Mouse (Mus musculus): Measurements from ENCODE around the gene Dnajc28. TPM values are rescaled to one million over a fixed set of nuclear protein-coding genes. Genes with fewer than 3 reads are reported as not detected.
"Not testable (repeated sequence)": the region's sequence is repeated elsewhere in the genome, so short reads cannot be mapped to it uniquely, and the experiment has no call there.

The Dnajc28 gene
- polyA plus RNA-seq, 1 experiment from 2014 or later = 6.4 TPM

DNA sequence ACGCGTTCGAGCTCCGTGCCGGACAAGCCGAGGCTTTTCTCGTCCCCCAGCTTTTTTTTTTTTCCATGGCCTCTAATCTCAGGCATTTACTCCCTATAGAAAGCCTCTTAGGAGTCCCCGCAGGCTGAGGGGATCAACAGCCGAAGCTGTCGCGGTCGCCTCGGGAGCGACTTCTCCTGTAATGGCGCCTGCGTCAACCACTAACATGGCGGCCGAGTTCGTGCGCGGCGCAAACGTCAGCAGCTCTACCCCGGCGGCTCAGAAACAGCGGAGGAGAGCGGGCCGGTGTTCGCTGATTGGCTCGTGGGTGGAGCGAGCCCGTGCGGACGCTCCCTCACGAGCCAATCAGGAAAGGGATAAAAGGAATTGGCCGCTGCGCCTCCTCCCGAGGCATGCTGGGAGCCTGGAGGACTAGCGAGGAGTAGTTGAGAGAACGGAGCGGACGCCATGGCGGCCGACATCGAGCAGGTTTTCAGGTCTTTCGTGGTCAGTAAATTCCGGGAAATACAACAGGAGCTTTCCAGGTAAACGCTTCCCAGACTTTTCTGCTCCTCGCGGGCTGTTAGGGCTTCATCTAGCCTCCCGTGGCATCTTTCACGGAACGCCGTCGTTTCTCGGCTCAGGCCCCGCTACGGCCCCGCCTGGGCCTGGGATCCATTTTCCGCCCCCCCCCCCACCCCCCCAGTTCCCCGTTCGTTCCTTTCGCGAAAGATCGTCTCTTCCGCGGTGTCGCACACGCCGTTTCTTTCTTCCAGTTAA, 28.8 kb upstream of the Dnajc28 start, which contains the start of gene Son:
TSS of gene Son (plus strand) at position 46 of the 759 bp plus-strand sequence.
- H3K27me3 ChIP-seq (replicated peaks) = no peaks in the 10 kb centered on the region
- peak within 1 kb of the TSS; percentile 90 for H3K27ac ChIP-seq
- H3K9ac ChIP-seq = peak within 1 kb of the TSS; percentile 86
- peaks cover 12% of the 10 kb centered on the region for H3K4me1 ChIP-seq
- under 1% methylated on average over 69 of the region's 70 CpGs for WGBS
- peak; percentile 98 for ATAC-seq (ENCODE audit: low FRiP score, low read depth)
- peaks cover 12% of the 10 kb centered on the region for H3K36me3 ChIP-seq
- peak within 1 kb of the TSS; percentile 84 for H3K4me2 ChIP-seq (replicated peaks)
- H3K4me3 ChIP-seq = peak within 1 kb of the TSS; percentile 66
- H3K9me3 ChIP-seq = no peaks in the 10 kb centered on the region

DNA sequence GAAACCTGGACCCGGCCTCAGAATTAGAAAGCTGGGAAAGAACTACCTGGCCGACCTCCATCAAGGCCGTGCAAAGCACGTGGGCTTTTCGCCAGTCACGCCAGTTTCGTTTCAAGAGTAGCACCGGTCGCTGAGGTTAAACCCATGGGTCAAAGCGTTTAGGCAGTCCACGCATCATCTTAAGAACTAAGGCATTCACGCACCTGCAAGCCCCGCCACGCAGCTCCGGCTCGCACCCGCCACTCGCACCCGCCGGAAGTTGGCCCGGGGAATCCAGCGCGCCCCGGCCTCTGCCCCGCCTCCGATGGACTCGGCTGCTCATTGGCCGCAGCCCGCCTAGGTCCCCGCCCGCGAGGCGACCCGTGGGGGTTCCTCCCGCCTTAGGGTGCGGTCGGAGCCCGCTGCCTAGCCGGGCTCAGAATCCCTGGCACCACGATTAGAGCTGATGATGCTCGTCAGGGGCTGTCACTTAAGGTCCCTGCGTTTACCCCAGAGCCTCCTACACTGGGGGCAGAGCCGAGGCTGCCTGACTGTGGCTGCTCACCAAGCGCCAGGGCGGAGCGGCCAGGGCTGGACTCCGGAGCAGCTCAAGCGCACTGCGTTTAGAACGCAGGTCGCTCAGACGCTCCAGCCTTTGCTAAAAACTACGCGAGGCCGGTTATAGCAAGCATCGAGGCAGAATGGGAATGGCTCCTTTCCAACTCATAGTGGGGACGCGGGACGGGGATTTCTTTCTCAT, 28.0 kb upstream of the Dnajc28 start, which contains the start of gene Gart:
TSS of gene Gart (minus strand) at position 272 of the 739 bp plus-strand sequence.
- Histone ChIP-seq H3K27me3 (replicated peaks) (no peaks in the 10 kb centered on the region), H3K36me3 (peaks cover 4% of the 10 kb centered on the region), H3K4me1 (peaks cover 12% of the 10 kb centered on the region), H3K9me3 (no peaks in the 10 kb centered on the region), H3K27ac (peak within 1 kb of the TSS; percentile 90), H3K4me2 (replicated peaks) (peak within 1 kb of the TSS; percentile 84), H3K4me3 (peak within 1 kb of the TSS; percentile 66), H3K9ac (peak within 1 kb of the TSS; percentile 86)
- WGBS = under 1% methylated on average over 59 of the region's 59 CpGs
- peak; percentile 86 for ATAC-seq (ENCODE audit: low FRiP score, low read depth)

DNA sequence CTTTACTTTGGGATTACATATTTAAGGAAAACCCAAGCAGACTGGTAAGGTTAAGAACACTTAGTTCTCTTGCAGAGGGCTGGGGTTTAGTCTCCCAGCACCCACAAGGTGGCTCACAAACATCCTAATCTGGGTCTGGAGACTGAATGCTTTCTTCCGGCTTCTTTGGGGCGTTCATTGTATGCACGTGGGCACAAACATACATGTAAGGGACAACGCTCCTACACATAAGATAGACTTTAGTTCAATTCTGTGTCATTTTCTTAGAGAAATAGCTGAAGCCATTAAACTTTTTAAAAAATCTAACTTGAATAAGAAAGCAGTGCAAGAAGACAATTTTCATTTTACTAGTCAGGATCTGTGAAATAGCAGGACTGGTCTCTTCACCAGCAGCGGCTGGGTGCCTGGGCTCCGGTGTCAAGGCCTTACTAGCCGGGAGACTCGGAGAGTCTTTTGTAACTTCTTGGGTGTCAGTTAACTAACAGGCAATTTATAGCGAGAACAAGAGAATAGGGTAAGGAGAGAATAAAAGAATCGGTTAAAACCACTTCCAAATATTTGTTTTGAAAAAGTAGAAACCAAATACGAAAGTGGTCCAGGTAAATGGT, 27.3 kb upstream of the Dnajc28 start:
- H3K9ac ChIP-seq = peak overlapping the region; percentile 68
- H3K4me1 ChIP-seq = peaks cover 12% of the 10 kb centered on the region
- no peaks in the 10 kb centered on the region for H3K9me3 ChIP-seq
- no peak for ATAC-seq (ENCODE audit: low FRiP score, low read depth)
- H3K27me3 ChIP-seq (replicated peaks) = no peaks in the 10 kb centered on the region
- under 1% methylated on average over 11 of the region's 11 CpGs for WGBS
- peak overlapping the region; percentile 84 for H3K4me2 ChIP-seq (replicated peaks)
- peak overlapping the region; percentile 66 for H3K4me3 ChIP-seq
- no peak overlapping the region for H3K27ac ChIP-seq
- peaks cover 11% of the 10 kb centered on the region for H3K36me3 ChIP-seq

DNA sequence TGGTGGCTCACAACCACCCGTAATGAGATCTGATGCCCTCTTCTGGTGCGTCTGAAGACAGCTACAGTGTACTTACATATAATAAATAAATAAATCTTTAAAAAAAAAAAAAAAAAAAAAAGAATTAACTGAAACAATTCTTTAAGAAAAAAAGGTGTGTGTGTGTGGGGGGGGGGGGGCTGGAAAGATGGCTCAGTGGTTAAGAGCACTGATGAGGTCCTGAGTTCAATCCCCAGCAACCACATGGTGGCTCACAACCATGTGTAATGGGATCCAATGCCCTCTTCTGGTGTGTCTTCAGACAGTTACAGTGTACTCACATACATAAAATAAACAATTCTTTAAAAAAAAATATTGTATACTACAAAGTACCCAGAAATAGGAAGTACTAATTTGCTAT, 26.6 kb upstream of the Dnajc28 start:
- H3K9me3 ChIP-seq; H3K27ac ChIP-seq; H3K9ac ChIP-seq; ATAC-seq (ENCODE audit: low FRiP score, low read depth); H3K4me3 ChIP-seq; H3K4me2 ChIP-seq (replicated peaks); H3K27me3 ChIP-seq (replicated peaks): not testable (repeated sequence)
- peaks cover 13% of the 10 kb centered on the region for H3K36me3 ChIP-seq
- WGBS = 100% methylated on average over 1 of the region's 2 CpGs
- peaks cover 12% of the 10 kb centered on the region for H3K4me1 ChIP-seq

DNA sequence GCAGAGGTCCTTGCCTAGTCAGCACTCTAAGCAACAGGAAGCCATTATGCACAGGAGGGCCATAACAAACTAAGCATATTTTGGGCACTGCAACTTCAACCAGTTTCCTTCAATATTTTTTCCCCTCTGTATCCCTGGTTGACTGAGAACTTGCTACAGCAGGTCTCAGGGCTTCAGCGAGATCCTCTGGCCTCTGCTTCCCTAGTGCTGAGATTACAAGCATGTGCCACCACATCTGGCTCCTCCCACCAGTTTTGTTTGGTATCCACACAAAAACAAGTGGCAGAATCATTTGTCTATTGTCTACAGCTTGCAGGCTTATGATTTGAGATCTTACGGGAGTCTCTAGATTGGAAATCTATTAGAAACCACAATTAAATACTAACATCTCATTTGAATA, 26.1 kb upstream of the Dnajc28 start:
- Histone ChIP-seq H3K27me3 (replicated peaks) (no peaks in the 10 kb centered on the region), H3K4me1 (peaks cover 9% of the 10 kb centered on the region), H3K9ac (no peak overlapping the region), H3K36me3 (peaks cover 18% of the 10 kb centered on the region), H3K4me3 (no peak overlapping the region), H3K4me2 (replicated peaks) (no peak overlapping the region), H3K9me3 (no peaks in the 10 kb centered on the region), H3K27ac (no peak overlapping the region)
- no peak for ATAC-seq (ENCODE audit: low FRiP score, low read depth)
- WGBS = 85% methylated on average over 2 of the region's 2 CpGs

DNA sequence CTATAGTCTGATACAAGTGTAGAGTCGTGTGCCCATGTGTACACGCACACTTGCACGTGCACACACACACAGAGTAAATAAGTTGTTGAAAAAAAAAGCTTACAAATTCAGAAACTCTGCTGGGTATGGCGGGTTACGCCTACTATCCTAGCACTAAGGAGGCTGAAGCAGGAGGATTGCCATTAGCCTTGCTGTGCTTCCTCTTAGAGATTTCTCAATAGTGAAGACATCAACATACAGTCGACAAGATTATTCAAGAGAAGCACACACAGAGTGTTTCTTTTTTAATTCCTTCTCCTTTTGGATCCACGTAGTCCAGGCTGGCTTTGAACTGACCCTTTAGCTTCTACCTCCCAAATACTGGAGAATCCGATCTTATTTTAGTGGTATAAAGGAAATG, 21.3 kb upstream of the Dnajc28 start:
- Histone ChIP-seq H3K36me3 (peaks cover 63% of the 10 kb centered on the region), H3K27me3 (replicated peaks) (no peaks in the 10 kb centered on the region), H3K4me2 (replicated peaks) (no peak overlapping the region), H3K27ac (no peak overlapping the region), H3K4me1 (no peaks in the 10 kb centered on the region), H3K9me3 (no peaks in the 10 kb centered on the region), H3K4me3 (no peak overlapping the region), H3K9ac (no peak overlapping the region)
- WGBS = 96% methylated on average over 8 of the region's 8 CpGs
- no peak for ATAC-seq (ENCODE audit: low FRiP score, low read depth)

DNA sequence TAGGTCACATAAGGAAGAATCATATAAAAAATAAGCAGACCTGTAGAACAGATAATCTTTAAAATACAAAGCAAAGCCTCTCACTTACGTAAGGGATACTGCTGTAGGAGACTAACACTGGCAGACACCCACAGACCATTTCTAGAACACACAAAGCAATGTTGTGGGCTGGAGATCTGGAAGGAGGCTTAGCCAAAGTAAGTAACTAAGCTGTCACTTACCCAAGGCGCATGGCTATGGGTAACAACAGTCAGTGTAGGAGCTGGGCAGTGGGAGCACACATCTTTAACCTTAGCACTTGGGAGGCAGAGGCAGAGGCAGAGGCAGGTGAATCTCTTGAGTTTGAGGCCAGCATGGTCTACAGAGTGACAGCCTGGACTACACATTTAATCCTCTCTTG, 20.8 kb upstream of the Dnajc28 start:
- Histone ChIP-seq H3K4me1 (no peaks in the 10 kb centered on the region), H3K36me3 (peaks cover 66% of the 10 kb centered on the region)
- ATAC-seq (ENCODE audit: low FRiP score, low read depth) = no peak

DNA sequence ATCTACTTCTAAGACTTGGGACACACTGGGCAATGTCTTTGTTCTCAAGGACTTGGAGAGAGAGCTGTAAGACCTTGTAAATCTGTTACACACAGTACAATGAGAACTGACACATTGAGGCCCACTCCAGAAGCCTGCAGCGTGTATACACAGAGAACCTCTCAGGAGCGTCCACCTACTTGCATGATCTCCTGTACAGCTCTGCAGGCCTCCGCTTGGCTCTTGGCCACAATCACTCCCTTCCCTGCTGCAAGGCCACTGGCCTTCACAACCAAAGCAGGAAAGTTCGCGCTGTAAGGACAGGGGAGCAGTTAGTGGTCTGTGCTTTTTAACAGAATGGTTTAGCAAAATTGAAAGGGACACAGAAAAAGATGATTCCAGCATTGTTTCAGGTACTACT, 20.3 kb upstream of the Dnajc28 start:
- Histone ChIP-seq H3K4me1 (no peaks in the 10 kb centered on the region), H3K9me3 (no peaks in the 10 kb centered on the region), H3K27ac (no peak overlapping the region), H3K36me3 (peaks cover 71% of the 10 kb centered on the region), H3K4me2 (replicated peaks) (no peak overlapping the region), H3K4me3 (no peak overlapping the region), H3K9ac (no peak overlapping the region), H3K27me3 (replicated peaks) (no peaks in the 10 kb centered on the region)
- 95% methylated on average over 5 of the region's 5 CpGs for WGBS
- ATAC-seq (ENCODE audit: low FRiP score, low read depth) = no peak

More for the DNA sequence above, 20.8 kb upstream of the Dnajc28 start:
- Histone ChIP-seq H3K4me3 (no peak overlapping the region), H3K9me3 (no peaks in the 10 kb centered on the region), H3K27ac (no peak overlapping the region), H3K27me3 (replicated peaks) (no peaks in the 10 kb centered on the region), H3K4me2 (replicated peaks) (no peak overlapping the region), H3K9ac (no peak overlapping the region)
- 98% methylated on average over 2 of the region's 2 CpGs for WGBS

DNA sequence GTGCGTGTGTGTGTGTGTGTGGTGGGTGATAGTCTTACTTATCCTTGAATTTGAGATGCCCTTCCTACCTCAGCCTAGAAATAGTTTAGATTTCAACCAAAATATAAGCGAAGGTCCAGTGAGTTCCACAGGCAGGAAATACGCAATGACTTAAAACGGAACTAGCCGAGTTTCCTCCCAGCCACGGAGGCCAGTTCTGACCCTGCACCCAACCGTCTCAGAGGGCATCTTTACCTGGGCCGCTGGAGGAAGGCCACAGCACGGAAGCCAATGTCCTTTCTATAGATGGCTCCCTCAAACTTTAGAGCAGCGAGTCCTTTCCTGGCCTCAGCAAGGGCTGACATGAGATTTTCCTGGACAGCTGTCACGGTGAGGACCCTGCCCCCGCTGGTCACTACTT, 14.8 kb upstream of the Dnajc28 start:
- ATAC-seq (ENCODE audit: low FRiP score, low read depth) = no peak
- H3K36me3 ChIP-seq = peaks cover 81% of the 10 kb centered on the region
- H3K4me3 ChIP-seq = no peak overlapping the region
- 92% methylated on average over 12 of the region's 12 CpGs for WGBS
- no peaks in the 10 kb centered on the region for H3K27me3 ChIP-seq (replicated peaks)
- H3K9ac ChIP-seq = no peak overlapping the region
- H3K9me3 ChIP-seq = no peaks in the 10 kb centered on the region
- no peak overlapping the region for H3K27ac ChIP-seq
- no peak overlapping the region for H3K4me2 ChIP-seq (replicated peaks)
- H3K4me1 ChIP-seq = no peaks in the 10 kb centered on the region

DNA sequence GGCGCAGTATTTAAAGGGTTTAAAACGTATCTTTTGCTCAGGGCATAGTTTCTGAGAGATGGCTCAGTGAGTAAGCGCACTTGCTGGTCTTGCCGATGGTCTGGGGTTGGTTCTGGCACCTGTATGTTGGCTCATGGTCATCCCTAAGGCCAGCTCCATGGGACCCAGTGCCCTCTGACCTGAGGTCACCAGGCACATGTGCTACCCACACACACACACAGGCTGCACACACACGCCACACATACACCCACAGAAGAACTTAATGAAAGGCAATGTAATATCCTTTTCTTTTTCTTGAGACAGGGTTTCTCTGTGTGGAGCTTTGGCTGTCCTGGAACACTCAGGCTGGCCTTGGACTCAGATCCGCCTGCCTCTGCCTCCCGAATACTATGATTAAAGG, 14.1 kb upstream of the Dnajc28 start:
- Histone ChIP-seq H3K9ac (no peak overlapping the region), H3K27ac (no peak overlapping the region), H3K4me2 (replicated peaks) (no peak overlapping the region), H3K27me3 (replicated peaks) (no peaks in the 10 kb centered on the region), H3K4me1 (no peaks in the 10 kb centered on the region), H3K9me3 (no peaks in the 10 kb centered on the region), H3K4me3 (no peak overlapping the region), H3K36me3 (peaks cover 81% of the 10 kb centered on the region)
- 94% methylated on average over 7 of the region's 7 CpGs for WGBS
- no peak for ATAC-seq (ENCODE audit: low FRiP score, low read depth)

DNA sequence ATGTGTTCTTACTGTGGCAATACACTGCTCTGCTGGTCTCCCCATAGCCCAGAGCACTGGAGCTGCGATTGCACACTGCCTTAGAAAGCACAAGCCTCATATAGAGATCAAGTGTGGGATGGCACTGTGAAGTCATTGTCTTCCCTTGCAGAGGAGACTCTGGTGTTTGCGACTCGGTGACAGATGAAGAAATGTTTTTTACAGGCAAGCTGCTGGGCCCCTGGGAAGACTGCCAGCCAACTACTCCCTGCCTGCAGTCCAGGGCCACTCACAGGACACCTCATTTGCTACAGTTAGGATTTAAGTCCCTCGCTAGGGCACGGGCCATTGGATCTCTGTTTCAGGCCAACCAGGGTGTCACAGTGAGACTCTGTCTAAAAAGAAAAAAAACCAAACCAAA, 13.6 kb upstream of the Dnajc28 start:
- Histone ChIP-seq H3K27ac (no peak overlapping the region), H3K9me3 (no peaks in the 10 kb centered on the region), H3K36me3 (peaks cover 81% of the 10 kb centered on the region), H3K4me3 (no peak overlapping the region), H3K9ac (no peak overlapping the region), H3K27me3 (replicated peaks) (no peaks in the 10 kb centered on the region), H3K4me2 (replicated peaks) (no peak overlapping the region), H3K4me1 (no peaks in the 10 kb centered on the region)
- ATAC-seq (ENCODE audit: low FRiP score, low read depth) = no peak
- WGBS = 89% methylated on average over 5 of the region's 5 CpGs

DNA sequence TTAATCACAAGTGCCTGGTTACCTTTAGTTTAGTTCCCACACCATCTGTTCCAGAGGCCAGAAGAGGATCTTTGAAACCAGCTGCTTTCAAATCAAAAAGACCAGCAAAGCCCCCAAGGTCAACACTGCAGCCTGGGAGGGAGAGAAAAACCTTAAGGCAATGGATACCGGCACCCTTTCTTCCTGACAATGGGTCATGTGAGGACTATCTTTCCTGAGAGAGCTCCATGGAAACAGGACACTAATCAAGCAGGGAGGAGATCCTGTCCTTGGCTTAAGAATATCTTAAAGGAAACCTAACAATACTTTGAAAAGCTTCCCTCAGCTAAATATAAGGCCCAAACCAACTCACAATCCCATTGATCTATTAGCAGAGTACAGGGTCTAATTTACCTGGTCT, 11.8 kb upstream of the Dnajc28 start:
- no peak overlapping the region for H3K27ac ChIP-seq
- H3K9ac ChIP-seq = no peak overlapping the region

More for the DNA sequence above, 11.8 kb upstream of the Dnajc28 start:
- Histone ChIP-seq H3K9me3 (no peaks in the 10 kb centered on the region), H3K27me3 (replicated peaks) (no peaks in the 10 kb centered on the region), H3K4me3 (no peak overlapping the region), H3K4me1 (no peaks in the 10 kb centered on the region), H3K4me2 (replicated peaks) (no peak overlapping the region), H3K36me3 (peaks cover 74% of the 10 kb centered on the region)
- ATAC-seq (ENCODE audit: low FRiP score, low read depth) = no peak
- WGBS = 69% methylated on average over 1 of the region's 1 CpGs

Measured in neural tube, embryonic 12.5 days (tissue).